Mouse (Mus musculus) mouse trophoblast stem cell (cell line): Measurements from ENCODE around the gene Maip1.

Experiments
- in situ Hi-C, 2 experiments: fragments of 300-500 bp; cut with MseI, MboI; formaldehyde crosslinking; loops; 2 replicates in 1 of 2; 3 replicates in 1 of 2; pipeline ENCODE4 v1.15.1; 2025

Gene Maip1

GRCm38 (mm10) chr1:57428368-57429308, 22.5 kb downstream of the Maip1 start:
- in situ Hi-C loops, result loop anchor here (5.0 to 10.0 kb wide), 5 partner anchors 346 to 866 kb away; partner anchors contain the start of gene Spats2l (in 1 of the 2)

DNA sequence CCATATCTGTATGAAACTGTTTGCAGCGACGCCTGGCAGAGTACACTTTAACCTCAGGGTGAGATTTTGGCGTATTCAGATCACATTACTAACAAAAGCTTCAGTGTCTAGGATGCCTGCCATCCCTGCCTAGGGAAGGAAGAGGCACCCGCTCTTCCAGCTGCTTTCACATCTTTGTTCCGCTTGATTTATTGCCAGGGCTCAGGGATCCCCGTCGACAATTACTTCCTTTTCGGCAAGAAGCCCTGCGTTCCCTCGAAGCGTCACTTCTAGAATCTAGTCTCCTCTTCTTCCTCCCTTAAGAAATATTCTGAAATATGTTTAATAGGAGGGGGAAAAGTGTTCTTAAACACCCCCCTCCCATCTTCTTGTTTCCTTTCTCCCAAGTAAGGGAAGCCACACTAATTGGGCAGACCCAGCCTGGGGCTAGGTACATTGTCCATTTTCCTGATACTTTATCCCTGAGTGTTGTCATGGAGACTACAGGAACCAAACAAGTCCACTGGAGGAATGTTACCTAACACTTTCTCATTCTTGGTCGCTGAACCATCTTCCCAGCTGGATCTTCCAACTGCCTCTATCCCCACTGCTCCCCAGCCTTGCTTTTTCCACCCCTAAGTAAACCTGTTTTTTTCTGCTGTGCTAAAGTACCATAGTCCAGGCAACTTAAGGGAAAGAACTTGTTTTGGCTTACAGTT, 23.8 kb downstream of the Maip1 start:
- in situ Hi-C loops, result loop anchor here (5.0 to 10.0 kb wide), 5 partner anchors 345 to 865 kb away; partner anchors contain the start of gene Spats2l (in 2 of the 2)

DNA sequence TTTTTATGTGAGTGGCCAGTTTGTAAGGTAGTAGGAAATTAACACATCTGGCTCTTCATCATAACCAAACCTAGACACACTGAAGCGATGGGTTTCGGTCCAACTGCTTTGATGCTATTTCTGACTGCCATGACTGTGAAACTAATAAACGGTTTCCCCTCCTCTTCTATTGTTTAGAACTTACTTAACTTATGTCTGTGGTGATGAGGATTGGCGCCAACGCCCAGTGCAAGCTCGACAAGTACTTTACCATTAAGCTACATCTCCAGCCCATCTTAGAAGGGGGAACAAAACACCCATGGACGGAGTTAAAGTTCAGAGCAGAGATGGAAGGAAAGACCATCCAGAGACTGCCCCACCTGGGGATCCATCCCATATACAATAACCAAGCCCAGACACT, 27.0 kb downstream of the Maip1 start:
- in situ Hi-C loops, result loop anchor here in 1 of 2 experiments (10.0 kb wide), 1 partner anchor 342 kb away; the partner anchor contains the start of gene Spats2l

- in situ Hi-C loops, result loop anchor here in 1 of 2 experiments (10.0 kb wide), 1 partner anchor 338 kb away; the partner anchor contains the start of gene Spats2l
Observed at GRCm38 (mm10) chr1:57436408-57436807, 30.3 kb downstream of the Maip1 start.

DNA sequence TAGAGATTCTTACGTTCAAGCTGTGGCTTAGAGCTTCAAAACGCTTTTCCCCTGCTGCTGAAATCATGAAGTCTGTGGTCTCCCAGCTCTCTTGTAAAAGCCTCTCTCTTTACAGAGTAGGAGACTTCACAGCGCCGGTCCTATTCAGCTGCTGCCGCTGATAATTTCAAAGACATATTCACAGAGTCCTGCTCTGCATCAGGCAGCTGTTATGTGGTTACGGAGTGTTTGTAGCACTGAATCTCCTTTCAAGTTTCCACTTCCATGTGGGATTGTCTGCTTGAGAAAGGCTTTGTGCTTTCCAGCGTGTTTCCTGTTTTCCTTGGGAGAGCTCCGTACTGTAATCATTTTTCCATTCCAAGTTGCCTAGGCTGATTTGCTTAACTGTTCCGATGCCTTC, 30.8 kb downstream of the Maip1 start:
- in situ Hi-C loops, result loop anchor here in 1 of 2 experiments (10.0 kb wide), 1 partner anchor 338 kb away; the partner anchor contains the start of gene Spats2l

DNA sequence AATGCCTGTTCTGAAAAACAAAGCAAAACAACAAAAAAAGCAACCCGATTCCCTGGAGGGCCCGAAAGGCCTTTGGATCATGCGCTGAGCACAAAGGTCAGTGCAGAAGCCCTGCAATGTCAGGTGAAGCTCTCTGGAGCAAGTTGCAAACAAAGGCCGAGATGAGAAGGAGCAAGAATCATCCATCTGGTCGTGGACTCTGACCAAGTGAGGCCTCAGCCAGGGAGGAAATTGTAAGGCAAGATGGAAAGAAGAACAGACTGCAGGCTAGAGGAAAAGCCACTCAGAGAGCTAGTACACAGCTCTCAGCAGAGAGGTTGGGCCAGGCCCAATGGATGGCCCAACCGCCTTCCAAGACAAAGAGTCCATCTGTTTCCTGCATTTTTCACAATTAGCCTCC, 32.9 kb downstream of the Maip1 start:
- in situ Hi-C loops, result loop anchor here in 1 of 2 experiments (10.0 kb wide), 1 partner anchor 336 kb away; the partner anchor contains the start of gene Spats2l

- in situ Hi-C loops, result no loop called here
Observed at GRCm38 (mm10) chr1:57440771-57441170, 34.6 kb downstream of the Maip1 start.

- in situ Hi-C loops, result no loop called here
Observed at GRCm38 (mm10) chr1:57445679-57446078, 39.6 kb downstream of the Maip1 start.

DNA sequence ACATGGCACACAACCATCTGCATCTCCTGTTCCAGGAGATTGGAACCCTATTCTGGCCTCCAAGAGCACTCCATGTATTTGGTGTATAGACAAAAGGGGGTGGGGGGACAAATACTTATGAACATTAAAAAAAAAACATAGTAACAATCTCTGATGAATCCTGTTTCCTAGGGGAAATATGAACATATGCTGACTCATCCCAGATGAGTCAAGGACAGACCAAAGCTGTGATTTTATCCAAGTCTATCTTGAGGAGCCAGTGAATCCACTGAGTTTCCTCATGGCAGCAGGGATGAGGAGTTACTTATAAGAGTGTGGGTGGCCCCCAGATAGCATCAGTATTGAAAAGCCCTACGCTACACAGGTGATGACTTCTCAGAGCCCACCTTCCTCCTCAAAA, 44.1 kb downstream of the Maip1 start:
- in situ Hi-C loops, result no loop called here

GRCm38 (mm10) chr1:57460305-57460940, 54.3 kb downstream of the Maip1 start:
- in situ Hi-C loops, result no loop called here
